8 mouse cellular contexts compared by ENCODE assay signal in the genomic region with DNA sequence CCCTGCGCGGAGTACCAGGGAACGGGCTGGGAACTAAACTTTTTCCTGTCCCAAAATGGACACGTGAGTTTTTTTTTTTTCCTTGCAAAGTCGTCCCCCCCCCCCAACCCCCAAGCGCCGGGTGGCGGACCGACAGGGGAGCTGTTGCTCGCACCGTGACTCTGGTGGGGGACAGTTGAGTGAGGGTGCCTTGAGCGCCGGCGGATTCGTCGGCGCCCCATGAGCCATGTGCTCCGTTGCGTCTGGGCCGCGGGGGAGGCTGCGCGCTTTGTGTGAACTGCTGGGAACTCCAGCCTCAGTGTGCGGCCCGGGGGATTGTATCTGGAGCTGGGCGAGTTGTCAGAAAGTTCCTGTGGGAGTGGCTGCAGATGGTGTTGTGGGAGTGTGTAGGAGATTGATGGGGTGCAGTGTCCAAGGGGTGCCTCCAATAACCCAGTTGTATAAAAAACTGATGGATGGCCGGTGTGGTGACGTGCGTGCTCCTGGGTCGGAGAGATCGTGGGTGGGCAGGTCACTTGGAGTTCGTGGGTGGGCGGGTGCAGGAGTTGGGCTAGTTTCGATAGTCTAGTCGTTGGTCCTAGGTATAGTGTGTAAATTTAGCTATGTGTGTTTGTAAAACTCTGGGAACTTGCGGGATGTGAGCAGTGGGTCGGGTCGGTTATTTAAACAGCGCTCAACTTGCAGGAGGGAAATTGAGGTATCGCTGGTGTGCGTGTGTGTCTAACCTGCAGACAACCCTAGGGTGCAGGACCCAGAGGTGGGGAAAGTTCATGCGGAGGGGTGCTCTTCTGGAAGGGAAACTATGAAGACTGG. TPM values are rescaled to one million over a fixed set of nuclear protein-coding genes. Genes with fewer than 3 reads are reported as not detected.
DNase-seq lines count a peak whose midpoint lies in the region; ATAC-seq and TF ChIP-seq lines count a peak whose summit lies in the region.

No protein-coding gene starts in this region.

- no peaks in the 10 kb centered on the region for H3K27me3 ChIP-seq in C2C12 (ENCODE audit: control insufficient read depth, insufficient read depth, insufficient read length)
- H3K27me3 ChIP-seq in forebrain, embryonic 12.5 days, result no peaks in the 10 kb centered on the region
- no peaks in the 10 kb centered on the region for H3K27me3 ChIP-seq in hindbrain, embryonic 10.5 days (ENCODE audit: insufficient read depth, poor library complexity, severe bottlenecking)

- WGBS in forebrain, embryonic 12.5 days, result under 1% methylated on average over 42 of the region's 42 CpGs
- under 1% methylated on average over 42 of the region's 42 CpGs for WGBS in hindbrain, embryonic 10.5 days

- H3K79me2 ChIP-seq in C2C12 (ENCODE audit: control insufficient read depth, insufficient read depth), result peaks cover 36% of the 10 kb centered on the region

- peaks cover 58% of the 10 kb centered on the region for H3K4me1 ChIP-seq in forebrain, embryonic 12.5 days
- H3K4me1 ChIP-seq in hindbrain, embryonic 10.5 days (replicated peaks), result peaks cover 66% of the 10 kb centered on the region

- H3K36me3 ChIP-seq in C2C12 (ENCODE audit: control insufficient read depth, insufficient read depth), result no peaks in the 10 kb centered on the region
- peaks cover 22% of the 10 kb centered on the region for H3K36me3 ChIP-seq in forebrain, embryonic 12.5 days (replicated peaks)
- peaks cover 43% of the 10 kb centered on the region for H3K36me3 ChIP-seq in hindbrain, embryonic 10.5 days

- no peak for TF ChIP-seq CTCF in C2C12 (IDR thresholded peaks at IDR 0.05; ENCODE audit: control insufficient read depth, insufficient read depth, insufficient read length)

- H3K4me3 ChIP-seq in C2C12 (ENCODE audit: insufficient read depth, poor library complexity, severe bottlenecking), result peak overlapping the region; percentile 66
- H3K4me3 ChIP-seq in forebrain, embryonic 12.5 days (replicated peaks), result peak overlapping the region; percentile 88
- H3K4me3 ChIP-seq in hindbrain, embryonic 10.5 days, result peak overlapping the region; percentile 96

- no peaks in the 10 kb centered on the region for H3K9me3 ChIP-seq in forebrain, embryonic 12.5 days
- no peaks in the 10 kb centered on the region for H3K9me3 ChIP-seq in hindbrain, embryonic 10.5 days

- peak overlapping the region; percentile 93 for H3K27ac ChIP-seq in forebrain, embryonic 12.5 days
- H3K27ac ChIP-seq in hindbrain, embryonic 10.5 days, result peak overlapping the region; percentile 98

- peak overlapping the region; percentile 55 for H3ac ChIP-seq in C2C12 (ENCODE audit: control insufficient read depth, insufficient read length, low read depth)

- peaks cover 15% of the 10 kb centered on the region for H3K79me3 ChIP-seq in C2C12 (ENCODE audit: low read depth)

- peak; percentile 53 to 77 for DNase-seq in adrenal gland, adult (ENCODE audit: inconsistent age in 2 of 2, low spot score in 1 of 2)
- peak; percentile 75 for DNase-seq in hindbrain, embryonic 10.5 days (ENCODE audit: low spot score)
- DNase-seq in layer of hippocampus, adult 9-11 months, result peak; percentile 58
- peak; percentile 32 for DNase-seq in lung, postnatal 25 days (ENCODE audit: low spot score)
- peak; percentile 74 for DNase-seq in retina, postnatal 1 day
- DNase-seq in urinary bladder, postnatal 25 days (ENCODE audit: low spot score), result peak; percentile 45

- H3K9ac ChIP-seq in forebrain, embryonic 12.5 days, result peak overlapping the region; percentile 89

- ATAC-seq in forebrain, embryonic 12.5 days (ENCODE audit: low FRiP score), result peak; percentile 28

- peak overlapping the region; percentile 79 for H3K4me2 ChIP-seq in forebrain, embryonic 12.5 days

TF ChIP-seq in C2C12, 6 proteins besides CTCF, POLR2A, EP300 and RAD21:
- peak; percentile 75 for TF ChIP-seq MAX (IDR thresholded peaks at IDR 0.05)
- TF ChIP-seq MYOG (IDR thresholded peaks at IDR 0.05; ENCODE audit: control insufficient read depth, extremely low read depth, insufficient read length), result no peak

RNA-seq across cellular contexts. Expression of gene Tgif2, which starts 1.4 kb away (rescaled TPM):
- 19.6 TPM for polyA plus RNA-seq in C2C12 (2012; fragmentation: generic; extraction: Trizol)
- 88.3 and 89.3 TPM in 2 replicates for polyA plus RNA-seq in forebrain, embryonic 12.5 days (2016; fragmentation: Nextera tagmentation; extraction: Ambion mirVana)
- polyA plus RNA-seq in hindbrain, embryonic 10.5 days (2016; fragmentation: Nextera tagmentation; extraction: Ambion mirVana), result 88.4 and 90.3 TPM in 2 replicates

RNA-seq across cellular contexts. Expression of gene 4930518I15Rik, which starts 16.5 kb away (rescaled TPM):
- polyA plus RNA-seq in C2C12 (2012; fragmentation: generic; extraction: Trizol), result 0.27 TPM
- 8.6 and 11.8 TPM in 2 replicates for polyA plus RNA-seq in forebrain, embryonic 12.5 days (2016; fragmentation: Nextera tagmentation; extraction: Ambion mirVana)
- polyA plus RNA-seq in hindbrain, embryonic 10.5 days (2016; fragmentation: Nextera tagmentation; extraction: Ambion mirVana), result 8.1 and 9.4 TPM in 2 replicates

RNA-seq across cellular contexts. Expression of gene Rab5if, which starts 21.7 kb away (rescaled TPM):
- 228 TPM for polyA plus RNA-seq in C2C12 (2012; fragmentation: generic; extraction: Trizol)
- 170 and 173 TPM in 2 replicates for polyA plus RNA-seq in forebrain, embryonic 12.5 days (2016; fragmentation: Nextera tagmentation; extraction: Ambion mirVana)
- polyA plus RNA-seq in hindbrain, embryonic 10.5 days (2016; fragmentation: Nextera tagmentation; extraction: Ambion mirVana), result 184 and 188 TPM in 2 replicates

RNA-seq across cellular contexts. Expression of gene Sla2, which starts 45.8 kb away (rescaled TPM):
- 0.13 TPM for polyA plus RNA-seq in C2C12 (2012; fragmentation: generic; extraction: Trizol)
- polyA plus RNA-seq in forebrain, embryonic 12.5 days (2016; fragmentation: Nextera tagmentation; extraction: Ambion mirVana), result 0.17 and 0.23 TPM in 2 replicates
- 0.37 and 0.90 TPM in 2 replicates for polyA plus RNA-seq in hindbrain, embryonic 10.5 days (2016; fragmentation: Nextera tagmentation; extraction: Ambion mirVana)

Comparison
In these comparisons a context has a peak if more than half of its experiments do, and no peak if none do; other contexts are left out.
1. Peak in every context shown above with its lines: DNase-seq, ATAC-seq, H3K4me3 ChIP-seq and H3K27ac ChIP-seq.